Mouse (Mus musculus) adrenal gland, postnatal 4 days (tissue): ENCODE data around the gene Mbd5. TPM values are rescaled to one million over a fixed set of nuclear protein-coding genes. Genes with fewer than 3 reads are reported as not detected.

Experiments
- DNase-seq, 2 experiments: peaks; one replicate each; pipeline ENCODE4 v3.0.0; 2021 to 2022; ENCODE audit warnings: low spot score in 2 of 2, mixed read lengths in 2 of 2
- total RNA-seq, 2 experiments: library from RNA; stranded (reverse); gene quantifications; 2 replicates each; pipeline ENCODE4 v1.2.3; 2021

Gene Mbd5
- total RNA-seq, 2 experiments from 2014 or later = 59.8 to 60.9 TPM

- DNase-seq = no peak
Observed at GRCm38 (mm10) chr2:49344287-49344686, 395.0 kb downstream of the Mbd5 start.

GRCm38 (mm10) chr2:49345786-49346185 lies 396.5 kb downstream of the Mbd5 start:
- DNase-seq = no peak

- peak in 1 of 2 experiments; percentile 3 for DNase-seq
Observed at GRCm38 (mm10) chr2:49349813-49350212, 400.5 kb downstream of the Mbd5 start.

- DNase-seq = no peak
Observed at GRCm38 (mm10) chr2:49350852-49351251, 401.5 kb downstream of the Mbd5 start.

GRCm38 (mm10) chr2:49354066-49354465 lies 404.8 kb downstream of the Mbd5 start:
- DNase-seq = no peak

GRCm38 (mm10) chr2:49355867-49356266 lies 406.6 kb downstream of the Mbd5 start:
- no peak for DNase-seq

GRCm38 (mm10) chr2:49358128-49358814 lies 409.0 kb downstream of the Mbd5 start:
- DNase-seq = no peak

- peak in 1 of 2 experiments; percentile 3 for DNase-seq
Observed at GRCm38 (mm10) chr2:49358839-49359520, 409.7 kb downstream of the Mbd5 start.

GRCm38 (mm10) chr2:49359706-49360105 lies 410.4 kb downstream of the Mbd5 start:
- DNase-seq = no peak

GRCm38 (mm10) chr2:49364546-49364945 lies 415.2 kb downstream of the Mbd5 start:
- no peak for DNase-seq

GRCm38 (mm10) chr2:49366878-49367545 lies 417.7 kb downstream of the Mbd5 start:
- no peak for DNase-seq

- no peak for DNase-seq
Observed at GRCm38 (mm10) chr2:49367546-49367917, 418.2 kb downstream of the Mbd5 start.

GRCm38 (mm10) chr2:49371632-49372031 lies 422.3 kb downstream of the Mbd5 start:
- DNase-seq = no peak

GRCm38 (mm10) chr2:49372586-49372985 lies 423.3 kb downstream of the Mbd5 start:
- no peak for DNase-seq

Other genes with a start within 250 kb of the Mbd5 start
- gene Acvr2a, start 135.4 kb upstream of the Mbd5 start, total RNA-seq = 10 to 100 TPM; 24.7 to 25.3 TPM
- 10 to 100 TPM; 59.4 to 62.8 TPM for gene Orc4, start 769 bp downstream of the Mbd5 start, total RNA-seq